In the genomic region with DNA sequence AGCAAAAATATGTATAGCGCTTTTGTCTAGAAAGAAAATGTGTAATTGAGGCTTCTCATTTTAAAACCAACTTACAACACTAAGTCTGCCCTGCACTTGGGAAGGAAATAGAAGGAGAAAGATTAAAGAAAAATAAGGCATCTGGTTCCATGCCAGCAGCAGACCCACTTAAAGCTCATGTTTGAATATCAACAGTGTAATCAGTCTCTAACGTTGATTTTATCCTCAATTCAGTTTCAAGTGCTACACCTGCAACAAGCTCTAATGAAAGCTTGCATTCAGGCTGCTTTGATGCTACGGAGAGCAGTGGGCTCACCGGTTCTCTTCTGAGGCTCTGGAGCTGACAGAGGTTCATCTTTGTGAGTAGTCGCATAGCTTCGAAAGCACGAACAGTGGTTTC, we compare ENCODE assay signal across 29 mouse cellular contexts.
"Had no signal": no experiment of that assay in that cellular context is flagged by ENCODE, and none has a peak within 500 bp of the region (broad histone marks: within the 10 kb centered on the region; RNA-seq: fewer than 3 reads in every experiment).

No protein-coding gene starts in this region.

- DNase-seq: left cerebral cortex, postnatal 4 days; liver; liver, embryonic 13.5 days; liver, postnatal 0 days; lung, adult 18-20 months; lung, adult 2 months; lung, postnatal 4 days; midbrain, embryonic 14.5 days had no signal

- H3K36me3 ChIP-seq: limb, embryonic 10.5 days; limb, embryonic 12.5 days; limb, embryonic 13.5 days; limb, embryonic 15.5 days; liver, embryonic 12.5 days; liver, embryonic 13.5 days; liver, embryonic 15.5 days; lung, embryonic 15.5 days; midbrain, embryonic 10.5 days; midbrain, embryonic 12.5 days; midbrain, embryonic 13.5 days; midbrain, embryonic 15.5 days; neural tube, embryonic 12.5 days; neural tube, embryonic 13.5 days had no signal

- H3K9ac ChIP-seq: limb, embryonic 12.5 days; limb, embryonic 13.5 days; limb, embryonic 15.5 days; liver, embryonic 12.5 days; liver, embryonic 13.5 days; liver, embryonic 14.5 days; liver, embryonic 15.5 days; liver, postnatal 0 days; lung, embryonic 15.5 days; midbrain, embryonic 12.5 days; midbrain, embryonic 13.5 days; midbrain, embryonic 15.5 days; neural tube, embryonic 12.5 days; neural tube, embryonic 13.5 days had no signal

- H3K4me2 ChIP-seq: limb, embryonic 12.5 days; limb, embryonic 13.5 days; limb, embryonic 15.5 days; liver, embryonic 11.5 days; liver, embryonic 12.5 days; liver, embryonic 13.5 days; liver, embryonic 15.5 days; lung, embryonic 15.5 days; midbrain, embryonic 11.5 days; midbrain, embryonic 12.5 days; midbrain, embryonic 13.5 days; midbrain, embryonic 15.5 days; neural tube, embryonic 12.5 days; neural tube, embryonic 13.5 days had no signal

- H3K4me1 ChIP-seq: limb, embryonic 10.5 days; limb, embryonic 15.5 days; liver, embryonic 12.5 days; liver, embryonic 13.5 days; liver, embryonic 15.5 days; megakaryocyte, embryonic 14.5 days; midbrain, embryonic 10.5 days; midbrain, embryonic 15.5 days; neural tube, embryonic 12.5 days; neural tube, embryonic 13.5 days had no signal

- H3K9me3 ChIP-seq: limb, embryonic 10.5 days; limb, embryonic 12.5 days; limb, embryonic 13.5 days; limb, embryonic 15.5 days; liver, embryonic 12.5 days; liver, embryonic 13.5 days; liver, embryonic 15.5 days; lung, embryonic 15.5 days; midbrain, embryonic 10.5 days; midbrain, embryonic 12.5 days; midbrain, embryonic 13.5 days; midbrain, embryonic 15.5 days; neural tube, embryonic 12.5 days; neural tube, embryonic 13.5 days had no signal

- H3K4me3 ChIP-seq: left cerebral cortex, adult 2 months; limb, embryonic 10.5 days; limb, embryonic 12.5 days; limb, embryonic 13.5 days; limb, embryonic 15.5 days; liver, embryonic 12.5 days; liver, embryonic 13.5 days; liver, embryonic 15.5 days; lung, embryonic 15.5 days; megakaryocyte, embryonic 14.5 days; midbrain, embryonic 10.5 days; midbrain, embryonic 12.5 days; midbrain, embryonic 13.5 days; midbrain, embryonic 15.5 days; myocyte; neural tube, embryonic 12.5 days; neural tube, embryonic 13.5 days had no signal

- H3K27me3 ChIP-seq: limb, embryonic 12.5 days; limb, embryonic 13.5 days; limb, embryonic 15.5 days; liver, embryonic 12.5 days; liver, embryonic 13.5 days; liver, embryonic 15.5 days; lung, embryonic 15.5 days; megakaryocyte, embryonic 14.5 days; midbrain, embryonic 12.5 days; midbrain, embryonic 13.5 days; midbrain, embryonic 15.5 days; neural tube, embryonic 12.5 days; neural tube, embryonic 13.5 days had no signal

- H3K27ac ChIP-seq: left cerebral cortex, adult 2 months; limb, embryonic 10.5 days; limb, embryonic 12.5 days; limb, embryonic 13.5 days; limb, embryonic 15.5 days; liver, embryonic 12.5 days; liver, embryonic 13.5 days; liver, embryonic 14.5 days; liver, embryonic 15.5 days; macrophage; midbrain, embryonic 10.5 days; midbrain, embryonic 12.5 days; midbrain, embryonic 13.5 days; midbrain, embryonic 15.5 days; neural tube, embryonic 12.5 days; neural tube, embryonic 13.5 days had no signal

- ATAC-seq: liver, embryonic 12.5 days; liver, postnatal 0 days; midbrain, embryonic 13.5 days; midbrain, embryonic 15.5 days; midbrain, embryonic 16.5 days had no signal
